Mouse (Mus musculus): ENCODE data around the gene Rnf227.
"Not testable (repeated sequence)": the region's sequence is repeated elsewhere in the genome, so short reads cannot be mapped to it uniquely, and the experiment has no call there.

Gene Rnf227

GRCm38 (mm10) chr11:69340161-69341131, at the start of gene Rnf227:
Rnf227 (plus strand) TSS chr11:69340461.
- peak; percentile 79 for DNase-seq

GRCm38 (mm10) chr11:69291111-69291510, 49.1 kb upstream of the Rnf227 start:
- DNase-seq: no peak

- no peak for DNase-seq
Measured at GRCm38 (mm10) chr11:69295286-69295685, 45.0 kb upstream of the Rnf227 start.

GRCm38 (mm10) chr11:69297799-69298198, 42.5 kb upstream of the Rnf227 start:
- DNase-seq: no peak

- no peak for DNase-seq
Measured at GRCm38 (mm10) chr11:69298231-69298630, 42.0 kb upstream of the Rnf227 start.

GRCm38 (mm10) chr11:69302817-69303216, 37.4 kb upstream of the Rnf227 start:
- DNase-seq: no peak

GRCm38 (mm10) chr11:69305291-69305690, 35.0 kb upstream of the Rnf227 start:
- no peak for DNase-seq

GRCm38 (mm10) chr11:69306039-69306438, 34.2 kb upstream of the Rnf227 start:
- DNase-seq: no peak

GRCm38 (mm10) chr11:69311266-69311665, 29.0 kb upstream of the Rnf227 start:
- DNase-seq: no peak

- no peak for DNase-seq
Measured at GRCm38 (mm10) chr11:69316361-69316760, 23.9 kb upstream of the Rnf227 start.

- DNase-seq: not testable (repeated sequence)
Measured at GRCm38 (mm10) chr11:69318000-69318399, 22.3 kb upstream of the Rnf227 start.

- DNase-seq: no peak
Measured at GRCm38 (mm10) chr11:69321580-69321979, 18.7 kb upstream of the Rnf227 start.

- DNase-seq: peak; percentile 62
Measured at GRCm38 (mm10) chr11:69322010-69322409, 18.3 kb upstream of the Rnf227 start.

GRCm38 (mm10) chr11:69322693-69323471, 17.4 kb upstream of the Rnf227 start:
- no peak for DNase-seq

- DNase-seq: peak; percentile 99
Measured at GRCm38 (mm10) chr11:69323667-69324111, 16.6 kb upstream of the Rnf227 start, which contains the start of the genes Cntrob and Trappc1. Cntrob (minus strand) TSS chr11:69323775. Trappc1 (plus strand) TSS chr11:69323980.

GRCm38 (mm10) chr11:69324749-69325148, 15.5 kb upstream of the Rnf227 start:
- DNase-seq: no peak

GRCm38 (mm10) chr11:69325628-69326407, 14.4 kb upstream of the Rnf227 start, which contains the start of gene Kcnab3:
Kcnab3 (plus strand) TSS chr11:69326258.
- peak; percentile 77 for DNase-seq

GRCm38 (mm10) chr11:69326408-69327156, 13.7 kb upstream of the Rnf227 start:
- DNase-seq: peak; percentile 40

GRCm38 (mm10) chr11:69327157-69327442, 13.2 kb upstream of the Rnf227 start:
- no peak for DNase-seq

- DNase-seq: no peak
Measured at GRCm38 (mm10) chr11:69327648-69328047, 12.6 kb upstream of the Rnf227 start.

- DNase-seq: no peak
Measured at GRCm38 (mm10) chr11:69328517-69328916, 11.7 kb upstream of the Rnf227 start.

- no peak for DNase-seq
Measured at GRCm38 (mm10) chr11:69331152-69331551, 9.1 kb upstream of the Rnf227 start.

All from right cerebral cortex, postnatal 14 days (tissue).